Mouse (Mus musculus): ENCODE measurements around the gene Rnase4.

- TF ChIP-seq GATA1 (IDR thresholded peaks at IDR 0.05; ENCODE audit: borderline replicate concordance, low read length) (no peak), FLI1 (IDR thresholded peaks at IDR 0.05; ENCODE audit: low read length) (no peak)
These were observed 55.8 kb downstream of the Rnase4 start, which contains the start of gene Rnase1 for GRCm38 (mm10) chr14:51146685-51147084.

All from megakaryocyte, embryonic 14.5 days (primary cell).